8 mouse cellular contexts compared by ENCODE assay signal in genomic region chr11:22991218-22991835, GRCm38 (mm10). TPM values are rescaled to one million over a fixed set of nuclear protein-coding genes. Genes with fewer than 3 reads are reported as not detected.
A peak's percentile ranks its signal among the peaks of the same experiment; 100 is the strongest.
DNase-seq lines count a peak whose midpoint lies in the region; ATAC-seq and TF ChIP-seq lines count a peak whose summit lies in the region.

No protein-coding gene starts in this region.

- no peak for ATAC-seq in heart, embryonic 12.5 days (ENCODE audit: insufficient number of reproducible peaks, low FRiP score)
- no peak for ATAC-seq in forebrain, embryonic 15.5 days (replicated peaks)
- no peak for ATAC-seq in liver, postnatal 0 days

- H3K4me2 ChIP-seq in heart, embryonic 12.5 days = peak overlapping the region; percentile 88
- H3K4me2 ChIP-seq in forebrain, embryonic 15.5 days (replicated peaks) = peak overlapping the region; percentile 73
- peak overlapping the region; percentile 85 for H3K4me2 ChIP-seq in liver, postnatal 0 days (ENCODE audit: low read depth, low read length)

- TF ChIP-seq POLR2A in ES-Bruce4 (IDR thresholded peaks at IDR 0.05; ENCODE audit: insufficient read depth, low read length) = no peak

- 9% methylated on average over 14 of the region's 14 CpGs for WGBS in heart, embryonic 12.5 days
- 11% methylated on average over 14 of the region's 14 CpGs for WGBS in forebrain, embryonic 15.5 days
- WGBS in liver, postnatal 0 days (ENCODE audit: insufficient replicate concordance) = 10% methylated on average over 14 of the region's 14 CpGs

- no peaks in the 10 kb centered on the region for H3K27me3 ChIP-seq in heart, embryonic 12.5 days (replicated peaks)
- no peaks in the 10 kb centered on the region for H3K27me3 ChIP-seq in ES-Bruce4 (ENCODE audit: control insufficient read depth, insufficient read depth, low read length, poor library complexity, severe bottlenecking)
- no peaks in the 10 kb centered on the region for H3K27me3 ChIP-seq in forebrain, embryonic 15.5 days
- H3K27me3 ChIP-seq in liver, postnatal 0 days (ENCODE audit: insufficient read depth, low read length) = no peaks in the 10 kb centered on the region

- H3K9ac ChIP-seq in heart, embryonic 12.5 days = peak overlapping the region; percentile 96
- H3K9ac ChIP-seq in ES-Bruce4 (ENCODE audit: low read depth, poor library complexity, severe bottlenecking) = peak overlapping the region; percentile 93
- peak overlapping the region; percentile 96 for H3K9ac ChIP-seq in forebrain, embryonic 15.5 days (replicated peaks)
- H3K9ac ChIP-seq in liver, postnatal 0 days (replicated peaks) = peak overlapping the region; percentile 72

- intact Hi-C loops in heart, postnatal 14 days (cut with DNase I) = loop anchor here (2.0 kb wide), 1 partner anchor 15 kb away; the partner anchor contains the start of gene Fam161a
- intact Hi-C loops in gastrocnemius, postnatal 14 days (cut with DNase I; ENCODE audit: low total_unique reads) = loop anchor here (5.0 kb wide), 1 partner anchor 281 kb away; no protein-coding TSS in a partner anchor

- H3K36me3 ChIP-seq in heart, embryonic 12.5 days = peaks cover 24% of the 10 kb centered on the region
- peaks cover 43% of the 10 kb centered on the region for H3K36me3 ChIP-seq in ES-Bruce4 (ENCODE audit: control insufficient read depth, insufficient read depth, low read length, poor library complexity, severe bottlenecking)
- H3K36me3 ChIP-seq in forebrain, embryonic 15.5 days = peaks cover 26% of the 10 kb centered on the region
- H3K36me3 ChIP-seq in liver, postnatal 0 days (replicated peaks; ENCODE audit: insufficient read depth, low read length) = peaks cover 24% of the 10 kb centered on the region

- DNase-seq in heart, postnatal 14 days = no peak
- DNase-seq in liver, postnatal 0 days = no peak
- DNase-seq in gastrocnemius, postnatal 14 days = no peak
- DNase-seq in c-Kit-positive CD71-positive TER-119-positive erythroid progenitor cells, embryonic 14.5 days (ENCODE audit: low spot score) = no peak
- DNase-seq in right cerebral cortex, postnatal 10 days (ENCODE audit: low spot score in 2 of 2) = no peak

- H3K4me1 ChIP-seq in heart, embryonic 12.5 days (replicated peaks) = peaks cover 10% of the 10 kb centered on the region
- H3K4me1 ChIP-seq in ES-Bruce4 (ENCODE audit: control insufficient read depth, insufficient read depth, low read length) = peaks cover 2% of the 10 kb centered on the region
- peaks cover 17% of the 10 kb centered on the region for H3K4me1 ChIP-seq in forebrain, embryonic 15.5 days
- H3K4me1 ChIP-seq in liver, postnatal 0 days (ENCODE audit: insufficient read depth) = peaks cover 13% of the 10 kb centered on the region

- H3K27ac ChIP-seq in heart, embryonic 12.5 days (ENCODE audit: poor library complexity, severe bottlenecking) = no peak overlapping the region
- peak overlapping the region; percentile 6; the same call in 1 of the 2 replicates for H3K27ac ChIP-seq in ES-Bruce4 (ENCODE audit: insufficient read depth, low read length)
- H3K27ac ChIP-seq in forebrain, embryonic 15.5 days (replicated peaks) = peak overlapping the region; percentile 97; the same call in 1 of the 2 replicates
- peak overlapping the region; percentile 41; the same call in 1 of the 2 replicates for H3K27ac ChIP-seq in liver, postnatal 0 days (ENCODE audit: low read depth)

- H3K4me3 ChIP-seq in heart, embryonic 12.5 days = peak overlapping the region; percentile 96
- H3K4me3 ChIP-seq in ES-Bruce4 (ENCODE audit: low read depth, low read length) = peak overlapping the region; percentile 86
- peak overlapping the region; percentile 88 for H3K4me3 ChIP-seq in forebrain, embryonic 15.5 days
- H3K4me3 ChIP-seq in liver, postnatal 0 days (ENCODE audit: low read depth, low read length) = peak overlapping the region; percentile 66

- no peaks in the 10 kb centered on the region for H3K9me3 ChIP-seq in heart, embryonic 12.5 days (replicated peaks)
- H3K9me3 ChIP-seq in ES-Bruce4 (replicated peaks; ENCODE audit: control insufficient read depth, insufficient read depth, low read length, poor library complexity, severe bottlenecking) = no peaks in the 10 kb centered on the region
- H3K9me3 ChIP-seq in forebrain, embryonic 15.5 days = no peaks in the 10 kb centered on the region
- H3K9me3 ChIP-seq in liver, postnatal 0 days (ENCODE audit: low read length) = no peaks in the 10 kb centered on the region

- no peak for TF ChIP-seq CTCF in ES-Bruce4 (IDR thresholded peaks at IDR 0.05; ENCODE audit: low read depth, low read length)
- TF ChIP-seq CTCF in liver, postnatal 0 days (IDR thresholded peaks at IDR 0.05; ENCODE audit: low read depth) = no peak

- TF ChIP-seq EP300 in ES-Bruce4 (IDR thresholded peaks at IDR 0.05; ENCODE audit: insufficient read depth, low read depth, low read length) = no peak
- TF ChIP-seq EP300 in liver, postnatal 0 days (IDR thresholded peaks at IDR 0.05; ENCODE audit: low read depth) = no peak

RNA-seq across cellular contexts. Expression of gene Cct4, which starts 1.0 kb away (rescaled TPM):
- 240 and 247 TPM in 2 replicates for polyA plus RNA-seq in heart, embryonic 12.5 days (2016; fragmentation: Nextera tagmentation; extraction: Ambion mirVana)
- 100 to 1,000 TPM; 108 to 120 TPM for total RNA-seq in heart, postnatal 14 days (2021)
- polyA plus RNA-seq in ES-Bruce4 (2011; ENCODE audit: insufficient read depth, insufficient read length, low read depth, missing spikeins) = 618 and 646 TPM in 2 replicates
- 322 and 335 TPM in 2 replicates for polyA plus RNA-seq in forebrain, embryonic 15.5 days (2015; fragmentation: Nextera tagmentation; extraction: Ambion mirVana)
- polyA plus RNA-seq in liver, postnatal 0 days (2015; fragmentation: Nextera tagmentation; extraction: Ambion mirVana) = 84.3 and 86.6 TPM in 2 replicates
- total RNA-seq in gastrocnemius, postnatal 14 days (2021) = 100 to 1,000 TPM in 1 of 2 experiments, 10 to 100 TPM in 1; 93.9 to 104 TPM

RNA-seq across cellular contexts. Expression of gene Commd1, which starts 9.1 kb away (rescaled TPM):
- 295 and 316 TPM in 2 replicates for polyA plus RNA-seq in heart, embryonic 12.5 days (2016; fragmentation: Nextera tagmentation; extraction: Ambion mirVana)
- 100 to 1,000 TPM; 150 to 168 TPM for total RNA-seq in heart, postnatal 14 days (2021)
- polyA plus RNA-seq in ES-Bruce4 (2011; ENCODE audit: insufficient read depth, insufficient read length, low read depth, missing spikeins) = 104 and 120 TPM in 2 replicates
- 235 and 252 TPM in 2 replicates for polyA plus RNA-seq in forebrain, embryonic 15.5 days (2015; fragmentation: Nextera tagmentation; extraction: Ambion mirVana)
- polyA plus RNA-seq in liver, postnatal 0 days (2015; fragmentation: Nextera tagmentation; extraction: Ambion mirVana) = 157 and 160 TPM in 2 replicates
- 100 to 1,000 TPM; 117 to 122 TPM for total RNA-seq in gastrocnemius, postnatal 14 days (2021)

RNA-seq across cellular contexts. Expression of gene Gm28048, which starts 9.4 kb away (rescaled TPM):
- polyA plus RNA-seq in heart, embryonic 12.5 days (2016; fragmentation: Nextera tagmentation; extraction: Ambion mirVana) = 8.5 and 9.4 TPM in 2 replicates
- total RNA-seq in heart, postnatal 14 days (2021) = 1 to 10 TPM; 5.5 to 9.2 TPM
- 23.3 and 33.6 TPM in 2 replicates for polyA plus RNA-seq in ES-Bruce4 (2011; ENCODE audit: insufficient read depth, insufficient read length, low read depth, missing spikeins)
- polyA plus RNA-seq in forebrain, embryonic 15.5 days (2015; fragmentation: Nextera tagmentation; extraction: Ambion mirVana) = 3.4 and 3.5 TPM in 2 replicates
- polyA plus RNA-seq in liver, postnatal 0 days (2015; fragmentation: Nextera tagmentation; extraction: Ambion mirVana) = 11.7 and 13.0 TPM in 2 replicates
- 1 to 10 TPM; 3.2 to 3.6 TPM for total RNA-seq in gastrocnemius, postnatal 14 days (2021)

RNA-seq across cellular contexts. Expression of gene Fam161a, which starts 16.0 kb away (rescaled TPM):
- 1.8 and 2.1 TPM in 2 replicates for polyA plus RNA-seq in heart, embryonic 12.5 days (2016; fragmentation: Nextera tagmentation; extraction: Ambion mirVana)
- 1 to 10 TPM; 2.9 to 3.8 TPM for total RNA-seq in heart, postnatal 14 days (2021)
- polyA plus RNA-seq in ES-Bruce4 (2011; ENCODE audit: insufficient read depth, insufficient read length, low read depth, missing spikeins) = 2.1 and 3.2 TPM in 2 replicates
- polyA plus RNA-seq in forebrain, embryonic 15.5 days (2015; fragmentation: Nextera tagmentation; extraction: Ambion mirVana) = 2.7 and 3.8 TPM in 2 replicates
- 1.5 and 1.6 TPM in 2 replicates for polyA plus RNA-seq in liver, postnatal 0 days (2015; fragmentation: Nextera tagmentation; extraction: Ambion mirVana)
- 1 to 10 TPM; 1.7 TPM for total RNA-seq in gastrocnemius, postnatal 14 days (2021)

RNA-seq across cellular contexts. Expression of gene Zrsr1, which starts 19.5 kb away (rescaled TPM):
- polyA plus RNA-seq in heart, embryonic 12.5 days (2016; fragmentation: Nextera tagmentation; extraction: Ambion mirVana) = 2.3 and 3.2 TPM in 2 replicates
- total RNA-seq in heart, postnatal 14 days (2021) = 10 to 100 TPM; 10.2 to 11.6 TPM
- 19.6 and 21.1 TPM in 2 replicates for polyA plus RNA-seq in ES-Bruce4 (2011; ENCODE audit: insufficient read depth, insufficient read length, low read depth, missing spikeins)
- polyA plus RNA-seq in forebrain, embryonic 15.5 days (2015; fragmentation: Nextera tagmentation; extraction: Ambion mirVana) = 5.8 and 6.1 TPM in 2 replicates
- 1.5 and 2.2 TPM in 2 replicates for polyA plus RNA-seq in liver, postnatal 0 days (2015; fragmentation: Nextera tagmentation; extraction: Ambion mirVana)
- 10 to 100 TPM in 1 of 2 experiments, 1 to 10 TPM in 1; 8.8 to 10.5 TPM for total RNA-seq in gastrocnemius, postnatal 14 days (2021)
